Mouse (Mus musculus) olfactory bulb, adult 2 months (tissue): ENCODE measurements at regions not wholly inside any gene's neighbourhood (a gene's known extent, or its start where the extent isn't known, plus 50 kb on each side); places are given as distances from the start of the nearest gene placed in this dataset.

Source experiments
- H3K27ac ChIP-seq: fragments of 200-500 bp; 2 replicates; pipeline ENCODE4 v1.5.1; 2012; ENCODE audit warnings: low read depth, low read length; ENCODE audit not compliant: insufficient read depth
- H3K4me1 ChIP-seq: fragments of 200-500 bp; 2 replicates; pipeline ENCODE4 v1.6.1; 2012; ENCODE audit warnings: low read length; ENCODE audit not compliant: control insufficient read depth, insufficient read depth
- H3K4me3 ChIP-seq: fragments of 200-500 bp; 2 replicates; pipeline ENCODE4 v1.5.1; 2012; ENCODE audit warnings: mild to moderate bottlenecking, low read depth, low read length, moderate library complexity; ENCODE audit not compliant: insufficient read depth
- CTCF ChIP-seq: fragments of 200-500 bp; IDR thresholded peaks from 2 replicates; pipeline ENCODE4 v1.5.1; 2012; ENCODE audit warnings: low read depth, mild to moderate bottlenecking, low read length, moderate library complexity; ENCODE audit not compliant: insufficient read depth
- POLR2A ChIP-seq: fragments of 200-500 bp; IDR thresholded peaks from 2 replicates; pipeline ENCODE4 v1.6.1; 2012; ENCODE audit warnings: mild to moderate bottlenecking, low read depth, low read length, moderate library complexity; ENCODE audit not compliant: insufficient read depth
- WGBS: fragments of 180-500 bp; shearing (Covaris S2); methylation state at CpG from one replicate; pipeline ENCODE4 v1.1.7; 2018; 5-methylcytosine and 5-hydroxymethylcytosine counted together

- Histone ChIP-seq H3K4me3 (no peak overlapping the region), H3K27ac (no peak overlapping the region), H3K4me1 (no peaks in the 10 kb centered on the region)
- TF ChIP-seq CTCF, result no peak
- 77% methylated on average over 8 of the region's 8 CpGs for WGBS
Measured at GRCm38 (mm10) chr13:71736821-71737345, 226.6 kb downstream of the Irx1 start.

- no peaks in the 10 kb centered on the region for H3K4me1 ChIP-seq
- WGBS, result 39% methylated on average over 12 of the region's 12 CpGs
- H3K27ac ChIP-seq, result no peak overlapping the region
- no peak overlapping the region for H3K4me3 ChIP-seq
- TF ChIP-seq POLR2A, result no peak
- TF ChIP-seq CTCF, result no peak
Measured at GRCm38 (mm10) chr13:71734261-71734660, 229.3 kb downstream of the Irx1 start.

GRCm38 (mm10) chr13:71733360-71733759 lies 230.2 kb downstream of the Irx1 start:
- Histone ChIP-seq H3K27ac (no peak overlapping the region), H3K4me1 (no peaks in the 10 kb centered on the region), H3K4me3 (no peak overlapping the region)
- no peak for TF ChIP-seq POLR2A
- 92% methylated on average over 5 of the region's 5 CpGs for WGBS

- TF ChIP-seq POLR2A (no peak), CTCF (no peak)
- Histone ChIP-seq H3K27ac (no peak overlapping the region), H3K4me3 (no peak overlapping the region), H3K4me1 (no peaks in the 10 kb centered on the region)
- WGBS, result 97% methylated on average over 1 of the region's 1 CpGs
Measured at GRCm38 (mm10) chr13:71732903-71733302, 230.6 kb downstream of the Irx1 start.

- H3K4me3 ChIP-seq, result no peak overlapping the region
Measured at GRCm38 (mm10) chr13:71690069-71690817, 273.3 kb downstream of the Irx1 start.

GRCm38 (mm10) chr13:71689187-71689586 lies 274.3 kb downstream of the Irx1 start:
- no peak overlapping the region for H3K4me3 ChIP-seq
- 63% methylated on average over 9 of the region's 9 CpGs for WGBS
- no peak overlapping the region for H3K27ac ChIP-seq
- no peak for TF ChIP-seq POLR2A
- no peak for TF ChIP-seq CTCF
- no peaks in the 10 kb centered on the region for H3K4me1 ChIP-seq

More at GRCm38 (mm10) chr13:71690069-71690817, 273.3 kb downstream of the Irx1 start:
- H3K27ac ChIP-seq, result no peak overlapping the region
- no peaks in the 10 kb centered on the region for H3K4me1 ChIP-seq
- TF ChIP-seq POLR2A (no peak), CTCF (no peak)
- 13% methylated on average over 20 of the region's 20 CpGs for WGBS

- TF ChIP-seq POLR2A, result no peak
- Histone ChIP-seq H3K27ac (no peak overlapping the region), H3K4me3 (no peak overlapping the region), H3K4me1 (no peaks in the 10 kb centered on the region)
- 73% methylated on average over 10 of the region's 10 CpGs for WGBS
Measured at GRCm38 (mm10) chr13:71676081-71676624, 287.4 kb downstream of the Irx1 start.

- WGBS, result 82% methylated on average over 6 of the region's 6 CpGs
- TF ChIP-seq CTCF (no peak), POLR2A (no peak)
- no peaks in the 10 kb centered on the region for H3K4me1 ChIP-seq
- no peak overlapping the region for H3K4me3 ChIP-seq
- H3K27ac ChIP-seq, result no peak overlapping the region
Measured at GRCm38 (mm10) chr13:71669956-71670739, 293.4 kb downstream of the Irx1 start.

- H3K27ac ChIP-seq, result no peak overlapping the region
- TF ChIP-seq CTCF, result no peak
- no peak for TF ChIP-seq POLR2A
- H3K4me1 ChIP-seq, result no peaks in the 10 kb centered on the region
- H3K4me3 ChIP-seq, result no peak overlapping the region
- WGBS, result 85% methylated on average over 2 of the region's 2 CpGs
Measured at GRCm38 (mm10) chr13:71668256-71668655, 295.3 kb downstream of the Irx1 start.
